In genomic region chr12:32379731-32380130, GRCm38 (mm10) we compare ENCODE assay signal across 8 mouse cellular contexts. TPM values are rescaled to one million over a fixed set of nuclear protein-coding genes. Genes with fewer than 3 reads are reported as not detected.
A peak's percentile ranks its signal among the peaks of the same experiment; 100 is the strongest.
DNase-seq lines count a peak whose midpoint lies in the region; ATAC-seq and TF ChIP-seq lines count a peak whose summit lies in the region.

No protein-coding gene starts in this region.

- no peaks in the 10 kb centered on the region for H3K27me3 ChIP-seq in kidney, adult 2 months (replicated peaks; ENCODE audit: control insufficient read depth, insufficient read depth, low read length)
- H3K27me3 ChIP-seq in hindbrain, embryonic 11.5 days (ENCODE audit: control insufficient read depth, insufficient read depth, low read length) = no peaks in the 10 kb centered on the region
- H3K27me3 ChIP-seq in midbrain, embryonic 12.5 days = peaks cover 4% of the 10 kb centered on the region; the same call in 1 of the 2 replicates

- TF ChIP-seq POLR2A in kidney, adult 2 months (IDR thresholded peaks at IDR 0.05; ENCODE audit: low read depth, low read length) = no peak

- peak overlapping the region; percentile 92 for H3K4me3 ChIP-seq in kidney, adult 2 months (ENCODE audit: insufficient read depth, low read depth, low read length)
- peak overlapping the region; percentile 79 for H3K4me3 ChIP-seq in hindbrain, embryonic 11.5 days (ENCODE audit: low read depth, low read length)
- H3K4me3 ChIP-seq in midbrain, embryonic 12.5 days = peak overlapping the region; percentile 84

- peak overlapping the region; percentile 75 for H3K4me2 ChIP-seq in hindbrain, embryonic 11.5 days (replicated peaks; ENCODE audit: low read depth, low read length)
- peak overlapping the region; percentile 75 for H3K4me2 ChIP-seq in midbrain, embryonic 12.5 days (replicated peaks)

- TF ChIP-seq CTCF in kidney, adult 2 months (conservative IDR thresholded peaks at IDR 0.05; ENCODE audit: insufficient read depth, insufficient read length, low read depth, low read length) = no peak

- no peaks in the 10 kb centered on the region for H3K9me3 ChIP-seq in hindbrain, embryonic 11.5 days (ENCODE audit: control insufficient read depth, low read length)
- H3K9me3 ChIP-seq in midbrain, embryonic 12.5 days = no peaks in the 10 kb centered on the region

- peaks cover 5% of the 10 kb centered on the region; the same call in 1 of the 2 replicates for H3K4me1 ChIP-seq in kidney, adult 2 months (ENCODE audit: control insufficient read depth, insufficient read depth, low read length)
- H3K4me1 ChIP-seq in hindbrain, embryonic 11.5 days (replicated peaks; ENCODE audit: control insufficient read depth, insufficient read depth, low read length) = no peaks in the 10 kb centered on the region
- H3K4me1 ChIP-seq in midbrain, embryonic 12.5 days = peaks cover 18% of the 10 kb centered on the region

- H3K27ac ChIP-seq in kidney, adult 2 months (ENCODE audit: insufficient read depth, low read depth, low read length) = peak overlapping the region; percentile 29; the same call in 1 of the 2 replicates
- peak overlapping the region; percentile 97 for H3K27ac ChIP-seq in hindbrain, embryonic 11.5 days (ENCODE audit: low read depth, low read length)
- peak overlapping the region; percentile 96 for H3K27ac ChIP-seq in midbrain, embryonic 12.5 days (replicated peaks)

- no peak for DNase-seq in kidney, adult 2 months
- no peak for DNase-seq in kidney, postnatal 4 days
- peak; percentile 2 for DNase-seq in ZHBTc4 (ENCODE audit: low read depth, low spot score)
- DNase-seq in hindbrain, embryonic 11.5 days (ENCODE audit: low spot score) = no peak
- no peak for DNase-seq in gastrocnemius, postnatal 25 days
- DNase-seq in layer of hippocampus, postnatal 25 days (ENCODE audit: extremely low spot score in 1 of 2, low spot score in 1 of 2) = no peak
- no peak for DNase-seq in right cerebral cortex, adult 2 months (ENCODE audit: low spot score in 2 of 2)

- 1% methylated on average over 28 of the region's 28 CpGs for WGBS in kidney, adult 2 months
- 4% methylated on average over 28 of the region's 28 CpGs for WGBS in hindbrain, embryonic 11.5 days
- 4% methylated on average over 28 of the region's 28 CpGs for WGBS in midbrain, embryonic 12.5 days

- H3K36me3 ChIP-seq in kidney, adult 2 months (ENCODE audit: control insufficient read depth, insufficient read depth, low read length) = no peaks in the 10 kb centered on the region
- no peaks in the 10 kb centered on the region for H3K36me3 ChIP-seq in hindbrain, embryonic 11.5 days (ENCODE audit: control insufficient read depth, insufficient read depth, low read length)
- H3K36me3 ChIP-seq in midbrain, embryonic 12.5 days = no peaks in the 10 kb centered on the region

- ATAC-seq in hindbrain, embryonic 11.5 days (ENCODE audit: low FRiP score) = no peak
- no peak for ATAC-seq in midbrain, embryonic 12.5 days (ENCODE audit: low FRiP score, low read depth)

- H3K9ac ChIP-seq in hindbrain, embryonic 11.5 days (ENCODE audit: low read depth, low read length) = peak overlapping the region; percentile 94
- peak overlapping the region; percentile 89 for H3K9ac ChIP-seq in midbrain, embryonic 12.5 days (replicated peaks)

RNA-seq across cellular contexts. Expression of gene Ccdc71l, which starts 1.2 kb away (rescaled TPM):
- polyA plus RNA-seq in kidney, adult 2 months (2012; rRNA removed) = 4.4 and 5.0 TPM in 2 replicates
- 6.2 and 6.8 TPM in 2 replicates for polyA plus RNA-seq in hindbrain, embryonic 11.5 days (2014; fragmentation: Nextera tagmentation; extraction: Ambion mirVana)
- polyA plus RNA-seq in midbrain, embryonic 12.5 days (2016; fragmentation: Nextera tagmentation; extraction: Ambion mirVana) = 6.1 and 6.8 TPM in 2 replicates
- total RNA-seq in gastrocnemius, postnatal 25 days (2021) = 1 to 10 TPM; 3.5 to 4.2 TPM
- 10 to 100 TPM; 28.6 to 33.8 TPM for total RNA-seq in layer of hippocampus, postnatal 25 days (2021)

Comparison
In these comparisons a context has a peak if more than half of its experiments do, and no peak if none do; other contexts are left out.
1. H3K27ac ChIP-seq: peak in every context shown above with its lines; median percentile 97 in hindbrain, embryonic 11.5 days; 96 in midbrain, embryonic 12.5 days; 29 in kidney, adult 2 months.